Mouse (Mus musculus): Measurements from ENCODE around the gene Vps11. TPM values are rescaled to one million over a fixed set of nuclear protein-coding genes. Genes with fewer than 3 reads are reported as not detected.
A peak's percentile ranks its signal among the peaks of the same experiment; 100 is the strongest.

The Vps11 gene
- polyA plus RNA-seq, 1 experiment from 2014 or later, result 38.5 TPM

DNA sequence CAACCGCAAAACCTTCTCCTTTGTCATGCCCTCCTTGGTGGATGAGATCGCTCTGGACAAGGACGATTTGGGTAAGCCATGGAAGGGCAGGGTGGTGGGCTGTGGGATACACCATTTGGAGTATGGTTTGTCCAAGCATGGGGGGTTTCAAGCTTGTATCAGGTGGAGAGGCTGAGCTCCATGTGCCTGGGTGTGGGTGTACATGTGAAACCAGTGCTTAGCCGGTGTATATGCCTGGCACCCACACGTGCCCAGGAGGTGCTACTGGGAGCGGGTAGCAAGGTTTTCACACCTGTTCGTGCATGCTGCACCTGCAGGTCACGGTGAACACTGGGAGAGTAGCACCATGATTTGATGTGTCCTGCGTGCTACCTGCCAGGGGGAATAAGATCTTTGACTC is 37.1 kb upstream of the Vps11 start:
- Histone ChIP-seq H3K27ac (ENCODE audit: low read length) (peak overlapping the region; percentile 90), H3K36me3 (ENCODE audit: insufficient read depth, low read length) (peaks cover 27% of the 10 kb centered on the region), H3K9me3 (ENCODE audit: low read length) (no peaks in the 10 kb centered on the region), H3K4me1 (ENCODE audit: insufficient read depth, low read length) (peaks cover 32% of the 10 kb centered on the region; the same call in 1 of the 2 replicates), H3K27me3 (ENCODE audit: insufficient read depth, low read length) (no peaks in the 10 kb centered on the region), H3K4me2 (replicated peaks; ENCODE audit: low read depth, low read length) (peak overlapping the region; percentile 83), H3K4me3 (ENCODE audit: low read length) (peak overlapping the region; percentile 78), H3K9ac (replicated peaks; ENCODE audit: low read length) (peak overlapping the region; percentile 58)
- ATAC-seq (ENCODE audit: low FRiP score, low TSS enrichment), result no peak
- WGBS, result 69% methylated on average over 9 of the region's 9 CpGs

DNA sequence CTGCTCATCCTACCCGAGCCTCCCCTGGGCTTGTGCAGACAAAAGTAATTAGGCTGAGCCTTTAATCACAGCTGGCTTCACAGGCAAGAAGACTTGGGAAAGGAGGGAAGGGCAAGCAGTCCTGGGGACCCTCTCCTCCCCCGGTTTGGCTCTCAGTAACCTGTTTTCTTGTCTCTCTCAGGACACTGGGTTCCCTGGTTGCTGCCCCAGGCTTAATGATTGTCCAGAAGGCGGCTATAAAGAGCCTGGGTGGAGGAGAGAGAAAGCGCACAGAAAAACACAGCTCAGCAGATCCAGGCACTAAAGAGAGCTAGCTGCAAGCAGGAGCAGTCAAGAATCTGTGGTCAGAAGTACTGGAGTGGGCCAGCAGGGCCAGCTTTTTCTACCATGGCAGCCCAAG is 36.6 kb upstream of the Vps11 start:
- 3% methylated on average over 4 of the region's 4 CpGs for WGBS
- Histone ChIP-seq H3K4me3 (ENCODE audit: low read length) (peak overlapping the region; percentile 78), H3K4me1 (ENCODE audit: insufficient read depth, low read length) (peaks cover 32% of the 10 kb centered on the region; the same call in 1 of the 2 replicates), H3K36me3 (ENCODE audit: insufficient read depth, low read length) (peaks cover 23% of the 10 kb centered on the region), H3K9ac (replicated peaks; ENCODE audit: low read length) (peak overlapping the region; percentile 58), H3K27me3 (ENCODE audit: insufficient read depth, low read length) (no peaks in the 10 kb centered on the region), H3K4me2 (replicated peaks; ENCODE audit: low read depth, low read length) (peak overlapping the region; percentile 83), H3K9me3 (ENCODE audit: low read length) (no peaks in the 10 kb centered on the region), H3K27ac (ENCODE audit: low read length) (peak overlapping the region; percentile 90)
- peak; percentile 14 for ATAC-seq (ENCODE audit: low FRiP score, low TSS enrichment)

DNA sequence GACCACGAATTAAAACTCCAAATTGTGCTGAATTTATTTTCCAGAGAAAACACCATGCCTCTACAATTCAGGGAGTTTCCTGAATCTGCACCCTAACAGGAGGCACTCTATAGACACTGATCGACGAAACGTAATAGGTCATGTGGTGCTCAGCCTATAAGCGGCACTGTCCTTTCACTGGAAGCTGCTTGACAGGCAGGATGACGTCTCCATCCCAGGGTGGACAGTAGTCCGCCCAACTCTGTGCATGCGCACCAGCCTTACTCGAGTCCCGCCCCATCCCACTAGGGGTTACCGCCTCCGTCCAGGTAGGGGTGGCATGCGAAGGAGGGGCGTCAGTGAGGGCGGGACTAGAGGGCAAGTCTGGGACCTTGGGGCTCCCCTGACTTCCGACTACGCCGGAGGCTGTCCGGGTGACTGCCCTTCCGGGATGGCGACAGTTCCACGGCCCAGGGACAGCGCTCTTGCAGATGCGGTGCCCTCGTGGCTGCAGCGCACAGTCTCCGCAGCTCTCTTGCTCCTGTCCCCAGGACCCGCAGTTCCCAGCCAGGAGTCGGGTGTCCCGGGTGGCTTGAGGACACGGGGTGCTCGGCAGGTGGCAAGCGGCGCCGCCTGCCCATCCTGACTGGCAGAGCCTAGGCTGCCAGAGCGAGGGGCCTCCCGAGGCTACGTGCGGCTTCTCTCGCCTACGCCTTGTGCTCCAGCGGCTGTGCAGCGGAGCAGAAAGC is 35.4 kb upstream of the Vps11 start, which contains the start of gene Slc37a4:
Gene Slc37a4, plus strand, starts transcription at position 169 of the 728 bp plus-strand sequence.
- no peaks in the 10 kb centered on the region for H3K9me3 ChIP-seq (ENCODE audit: low read length)

DNA sequence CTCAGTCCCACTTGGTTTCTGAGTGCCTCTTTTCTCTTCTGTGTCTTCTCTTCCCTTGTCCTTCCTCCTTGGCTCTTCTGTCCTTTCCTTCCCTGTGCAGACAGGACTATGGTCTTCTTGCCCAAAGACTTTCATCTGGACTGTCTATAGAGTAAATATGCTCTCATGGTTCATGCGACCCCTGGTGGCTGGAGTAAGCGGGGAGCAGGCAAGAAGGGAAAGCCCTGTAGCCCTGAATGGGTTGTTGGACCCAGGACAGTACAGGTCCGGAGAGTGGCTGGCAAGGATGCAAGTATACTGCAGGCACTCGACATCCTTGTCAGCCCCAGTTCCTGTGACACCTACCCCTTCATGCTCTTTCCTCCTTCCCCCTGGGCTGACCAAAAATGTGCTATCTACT is 30.0 kb upstream of the Vps11 start:
- WGBS, result 43% methylated on average over 4 of the region's 4 CpGs
- H3K4me3 ChIP-seq (ENCODE audit: low read length), result no peak overlapping the region
- H3K36me3 ChIP-seq (ENCODE audit: insufficient read depth, low read length), result peaks cover 53% of the 10 kb centered on the region
- no peak overlapping the region for H3K9ac ChIP-seq (replicated peaks; ENCODE audit: low read length)
- no peaks in the 10 kb centered on the region for H3K27me3 ChIP-seq (ENCODE audit: insufficient read depth, low read length)
- H3K4me2 ChIP-seq (replicated peaks; ENCODE audit: low read depth, low read length), result no peak overlapping the region
- no peak overlapping the region for H3K27ac ChIP-seq (ENCODE audit: low read length)
- H3K4me1 ChIP-seq (ENCODE audit: insufficient read depth, low read length), result peaks cover 4% of the 10 kb centered on the region; the same call in 1 of the 2 replicates
- peak; percentile 58; the same call in 1 of the 2 replicates for ATAC-seq (ENCODE audit: low FRiP score, low TSS enrichment)
- H3K9me3 ChIP-seq (ENCODE audit: low read length), result no peaks in the 10 kb centered on the region

More for the DNA sequence above, 35.4 kb upstream of the Vps11 start, which contains the start of gene Slc37a4:
- Histone ChIP-seq H3K4me2 (replicated peaks; ENCODE audit: low read depth, low read length) (peak within 1 kb of the TSS; percentile 83), H3K27ac (ENCODE audit: low read length) (peak within 1 kb of the TSS; percentile 90), H3K27me3 (ENCODE audit: insufficient read depth, low read length) (no peaks in the 10 kb centered on the region), H3K4me1 (ENCODE audit: insufficient read depth, low read length) (peaks cover 32% of the 10 kb centered on the region; the same call in 1 of the 2 replicates), H3K36me3 (ENCODE audit: insufficient read depth, low read length) (peaks cover 21% of the 10 kb centered on the region; the same call in 1 of the 2 replicates), H3K9ac (replicated peaks; ENCODE audit: low read length) (peak within 1 kb of the TSS; percentile 81), H3K4me3 (ENCODE audit: low read length) (peak within 1 kb of the TSS; percentile 78)
- peak; percentile 98 for ATAC-seq (ENCODE audit: low FRiP score, low TSS enrichment)
- under 1% methylated on average over 43 of the region's 43 CpGs for WGBS

DNA sequence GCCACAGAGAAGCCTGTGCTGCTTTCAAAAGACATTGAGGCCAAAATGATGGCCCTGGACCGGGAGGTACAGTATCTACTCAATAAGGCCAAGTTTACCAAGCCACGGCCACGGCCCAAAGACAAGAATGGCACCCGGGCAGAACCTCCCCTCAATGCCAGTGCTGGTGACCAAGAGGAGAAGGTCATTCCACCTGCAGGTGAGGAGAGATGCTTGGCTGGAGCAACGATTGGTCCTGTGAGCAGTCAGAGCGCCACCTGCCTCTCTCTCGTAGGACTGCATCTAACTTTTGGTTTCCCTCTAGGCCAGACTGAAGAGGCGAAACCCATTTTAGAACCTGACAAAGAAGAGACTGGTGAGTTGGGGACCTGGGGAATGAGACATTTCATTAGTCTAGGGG is 27.8 kb upstream of the Vps11 start:
- H3K27me3 ChIP-seq (ENCODE audit: insufficient read depth, low read length), result no peaks in the 10 kb centered on the region
- 66% methylated on average over 8 of the region's 8 CpGs for WGBS
- no peak overlapping the region for H3K9ac ChIP-seq (replicated peaks; ENCODE audit: low read length)
- no peak overlapping the region for H3K4me3 ChIP-seq (ENCODE audit: low read length)
- peaks cover 72% of the 10 kb centered on the region for H3K36me3 ChIP-seq (ENCODE audit: insufficient read depth, low read length)
- H3K4me2 ChIP-seq (replicated peaks; ENCODE audit: low read depth, low read length), result no peak overlapping the region
- no peaks in the 10 kb centered on the region for H3K9me3 ChIP-seq (ENCODE audit: low read length)
- no peak for ATAC-seq (ENCODE audit: low FRiP score, low TSS enrichment)
- H3K27ac ChIP-seq (ENCODE audit: low read length), result no peak overlapping the region
- no peaks in the 10 kb centered on the region for H3K4me1 ChIP-seq (ENCODE audit: insufficient read depth, low read length)

DNA sequence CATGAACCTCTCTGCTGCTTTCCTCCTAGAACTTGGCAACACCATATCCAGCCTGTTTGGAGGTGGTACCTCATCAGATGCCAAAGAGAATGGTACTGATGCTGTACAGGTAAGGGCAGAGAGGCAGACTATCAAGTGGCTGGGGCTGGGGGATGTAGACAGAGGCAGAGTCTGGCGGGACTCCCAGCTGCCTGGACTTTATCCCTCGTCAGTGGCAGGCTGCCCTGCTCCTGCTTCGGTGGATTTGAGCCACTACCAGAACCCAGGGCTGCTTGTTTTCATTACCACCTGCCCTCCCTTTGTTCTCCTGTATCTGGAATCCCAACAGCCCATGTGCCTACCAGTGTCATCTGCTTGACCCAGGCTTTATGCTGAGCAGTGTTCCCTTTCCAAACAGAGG is 25.8 kb upstream of the Vps11 start:
- 82% methylated on average over 3 of the region's 3 CpGs for WGBS
- H3K9ac ChIP-seq (replicated peaks; ENCODE audit: low read length), result no peak overlapping the region
- no peaks in the 10 kb centered on the region for H3K4me1 ChIP-seq (ENCODE audit: insufficient read depth, low read length)
- H3K27ac ChIP-seq (ENCODE audit: low read length), result no peak overlapping the region
- H3K27me3 ChIP-seq (ENCODE audit: insufficient read depth, low read length), result no peaks in the 10 kb centered on the region
- H3K4me3 ChIP-seq (ENCODE audit: low read length), result no peak overlapping the region
- no peak overlapping the region for H3K4me2 ChIP-seq (replicated peaks; ENCODE audit: low read depth, low read length)
- no peaks in the 10 kb centered on the region for H3K9me3 ChIP-seq (ENCODE audit: low read length)
- no peak for ATAC-seq (ENCODE audit: low FRiP score, low TSS enrichment)
- peaks cover 85% of the 10 kb centered on the region for H3K36me3 ChIP-seq (ENCODE audit: insufficient read depth, low read length)

DNA sequence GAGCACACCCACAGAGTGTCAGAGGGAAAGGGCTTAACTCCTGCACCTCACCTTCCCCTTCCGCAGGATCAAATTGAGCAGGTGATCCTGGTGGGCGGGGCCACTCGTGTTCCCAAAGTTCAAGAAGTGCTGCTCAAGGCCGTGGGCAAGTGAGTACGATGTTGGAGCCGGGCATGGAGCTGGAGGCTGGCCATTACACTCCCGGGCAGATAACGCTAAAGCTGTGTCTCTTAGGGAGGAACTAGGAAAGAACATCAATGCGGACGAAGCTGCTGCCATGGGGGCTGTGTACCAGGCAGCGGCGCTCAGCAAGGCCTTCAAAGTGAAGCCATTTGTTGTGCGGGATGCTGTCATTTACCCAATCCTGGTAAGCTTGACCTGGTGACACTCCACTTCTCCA is 23.1 kb upstream of the Vps11 start:
- no peaks in the 10 kb centered on the region for H3K27me3 ChIP-seq (ENCODE audit: insufficient read depth, low read length)
- 90% methylated on average over 13 of the region's 13 CpGs for WGBS
- H3K9ac ChIP-seq (replicated peaks; ENCODE audit: low read length), result no peak overlapping the region
- ATAC-seq (ENCODE audit: low FRiP score, low TSS enrichment), result no peak
- H3K4me1 ChIP-seq (ENCODE audit: insufficient read depth, low read length), result peaks cover 12% of the 10 kb centered on the region
- no peak overlapping the region for H3K4me3 ChIP-seq (ENCODE audit: low read length)
- H3K4me2 ChIP-seq (replicated peaks; ENCODE audit: low read depth, low read length), result no peak overlapping the region
- H3K27ac ChIP-seq (ENCODE audit: low read length), result no peak overlapping the region
- no peaks in the 10 kb centered on the region for H3K9me3 ChIP-seq (ENCODE audit: low read length)
- peaks cover 82% of the 10 kb centered on the region for H3K36me3 ChIP-seq (ENCODE audit: insufficient read depth, low read length)

DNA sequence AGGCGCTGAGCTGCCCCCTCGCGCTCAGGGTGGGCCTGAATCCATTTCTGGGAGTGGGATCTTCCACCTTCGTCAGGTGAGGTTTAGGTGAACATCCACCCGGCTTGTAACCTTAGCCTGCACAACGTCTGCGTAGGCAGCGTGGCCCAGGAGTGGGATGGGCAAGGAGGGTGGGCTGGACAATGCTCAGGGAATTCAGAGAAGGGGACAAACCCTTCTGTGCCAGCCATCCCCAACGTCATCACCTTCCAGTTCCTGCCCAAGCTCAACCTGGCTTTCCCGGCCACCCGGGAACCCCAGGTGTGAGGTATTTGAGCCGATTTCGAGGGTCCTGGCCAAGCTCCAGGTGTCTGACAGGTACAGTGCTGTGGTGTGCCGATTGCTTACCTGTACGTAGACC is 18.4 kb upstream of the Vps11 start:
- Histone ChIP-seq H3K4me2 (replicated peaks; ENCODE audit: low read depth, low read length) (peak overlapping the region; percentile 96), H3K4me3 (ENCODE audit: low read length) (peak overlapping the region; percentile 87), H3K9ac (replicated peaks; ENCODE audit: low read length) (peak overlapping the region; percentile 90), H3K9me3 (ENCODE audit: low read length) (no peaks in the 10 kb centered on the region), H3K36me3 (ENCODE audit: insufficient read depth, low read length) (peaks cover 39% of the 10 kb centered on the region), H3K27me3 (ENCODE audit: insufficient read depth, low read length) (no peaks in the 10 kb centered on the region), H3K4me1 (ENCODE audit: insufficient read depth, low read length) (peaks cover 17% of the 10 kb centered on the region), H3K27ac (ENCODE audit: low read length) (peak overlapping the region; percentile 88)
- peak; percentile 57 for ATAC-seq (ENCODE audit: low FRiP score, low TSS enrichment)
- WGBS, result 7% methylated on average over 15 of the region's 15 CpGs

DNA sequence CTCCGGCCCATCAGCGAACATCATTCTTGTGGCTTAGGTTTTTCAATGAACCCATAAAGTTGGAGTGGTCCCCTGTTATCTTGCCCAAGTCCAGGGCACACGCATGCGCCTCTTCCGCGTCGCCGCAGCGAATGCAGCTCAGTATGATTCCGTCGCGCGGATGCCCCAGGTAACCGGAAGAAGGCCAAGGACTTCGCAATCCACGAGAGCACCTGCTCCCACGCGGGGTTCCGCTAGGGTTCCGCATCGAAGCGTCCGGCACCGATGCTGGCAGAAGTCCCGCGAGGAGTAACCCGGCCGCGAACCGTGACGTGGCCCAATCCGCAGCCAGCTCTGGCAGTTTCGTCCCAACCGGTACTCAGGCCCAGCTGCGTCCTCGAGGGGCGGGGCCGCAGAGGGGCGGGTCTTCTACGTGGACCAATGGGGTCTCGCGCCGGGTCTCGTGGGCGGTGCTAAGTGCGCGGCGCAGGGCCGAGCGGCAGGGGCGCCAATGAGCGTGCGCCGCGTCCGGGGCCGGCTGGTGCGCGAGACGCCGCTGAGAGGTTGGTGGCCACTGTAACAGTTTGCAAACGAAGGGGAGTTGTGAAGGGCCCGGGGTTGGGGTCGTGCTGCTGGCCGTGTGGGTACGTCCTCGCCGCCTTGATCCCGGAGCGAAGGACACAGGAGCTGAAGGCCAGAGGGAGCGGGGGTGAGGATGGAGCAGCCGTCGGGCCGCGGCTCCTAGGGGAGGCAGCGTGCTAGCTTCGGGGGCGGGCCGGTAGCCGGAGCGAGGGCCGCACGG is 17.8 kb upstream of the Vps11 start, which contains the start of gene Hyou1:
Gene Hyou1, plus strand, starts transcription at position 437 of the 781 bp plus-strand sequence.
- under 1% methylated on average over 83 of the region's 83 CpGs for WGBS
- H3K27ac ChIP-seq (ENCODE audit: low read length), result peak within 1 kb of the TSS; percentile 93
- H3K36me3 ChIP-seq (ENCODE audit: insufficient read depth, low read length), result peaks cover 33% of the 10 kb centered on the region
- peaks cover 17% of the 10 kb centered on the region for H3K4me1 ChIP-seq (ENCODE audit: insufficient read depth, low read length)
- H3K9ac ChIP-seq (replicated peaks; ENCODE audit: low read length), result peak within 1 kb of the TSS; percentile 90
- no peaks in the 10 kb centered on the region for H3K27me3 ChIP-seq (ENCODE audit: insufficient read depth, low read length)
- no peaks in the 10 kb centered on the region for H3K9me3 ChIP-seq (ENCODE audit: low read length)
- peak; percentile 98 for ATAC-seq (ENCODE audit: low FRiP score, low TSS enrichment)
- H3K4me3 ChIP-seq (ENCODE audit: low read length), result peak within 1 kb of the TSS; percentile 87
- H3K4me2 ChIP-seq (replicated peaks; ENCODE audit: low read depth, low read length), result peak within 1 kb of the TSS; percentile 96
